Mouse (Mus musculus) mouse trophoblast stem cell (cell line): ENCODE measurements around the gene Whamm.

ENCODE experiments used
- in situ Hi-C, 2 experiments: fragments of 300-500 bp; cut with MseI, MboI; formaldehyde crosslinking; loops; 2 replicates in 1 of 2; 3 replicates in 1 of 2; pipeline ENCODE4 v1.15.1; 2025

Gene Whamm

DNA sequence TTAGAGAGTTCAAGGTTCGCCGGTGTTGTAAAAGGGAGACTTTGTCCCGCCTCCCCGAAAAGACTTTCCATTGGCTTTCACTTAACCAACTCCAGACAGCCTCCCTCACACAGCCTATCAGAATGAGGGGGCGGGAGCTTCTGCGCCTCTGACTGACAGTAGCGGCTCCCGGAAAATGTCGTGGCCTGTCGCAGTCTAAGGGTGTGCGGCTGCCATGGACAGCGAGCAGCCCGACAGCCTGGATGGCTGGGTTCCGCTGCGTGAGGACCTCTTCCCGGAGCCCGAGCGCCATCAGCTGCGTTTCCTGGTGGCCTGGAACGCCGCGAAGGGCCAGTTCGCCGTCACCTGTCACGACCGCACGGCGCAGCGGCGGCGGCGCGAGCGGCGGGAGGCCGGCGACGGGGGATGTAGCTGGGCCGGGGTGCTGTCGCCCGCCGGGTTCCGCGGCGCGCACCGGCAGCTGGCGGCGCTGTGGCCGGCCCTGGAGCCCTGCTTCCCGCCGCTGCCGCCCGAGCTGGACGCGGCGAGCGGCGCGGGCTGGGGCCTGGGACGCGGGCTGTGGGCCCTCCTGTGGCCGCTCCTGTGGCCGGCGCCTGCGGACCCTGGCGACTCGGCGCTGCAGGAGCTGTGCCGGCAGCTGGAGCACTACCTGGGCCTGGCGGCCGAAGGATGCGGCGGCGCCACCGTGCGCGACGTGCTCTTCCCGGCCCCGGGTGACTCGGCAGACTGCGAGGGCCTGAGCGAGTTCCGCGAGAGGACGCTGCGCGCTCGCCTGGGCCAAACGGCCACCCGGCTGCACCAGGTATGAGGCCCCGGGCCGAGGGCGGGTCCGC, at the start of gene Whamm:
TSS of gene Whamm (plus strand) at position 159 of the 833 bp plus-strand sequence.
- in situ Hi-C loops, result no loop called here

DNA sequence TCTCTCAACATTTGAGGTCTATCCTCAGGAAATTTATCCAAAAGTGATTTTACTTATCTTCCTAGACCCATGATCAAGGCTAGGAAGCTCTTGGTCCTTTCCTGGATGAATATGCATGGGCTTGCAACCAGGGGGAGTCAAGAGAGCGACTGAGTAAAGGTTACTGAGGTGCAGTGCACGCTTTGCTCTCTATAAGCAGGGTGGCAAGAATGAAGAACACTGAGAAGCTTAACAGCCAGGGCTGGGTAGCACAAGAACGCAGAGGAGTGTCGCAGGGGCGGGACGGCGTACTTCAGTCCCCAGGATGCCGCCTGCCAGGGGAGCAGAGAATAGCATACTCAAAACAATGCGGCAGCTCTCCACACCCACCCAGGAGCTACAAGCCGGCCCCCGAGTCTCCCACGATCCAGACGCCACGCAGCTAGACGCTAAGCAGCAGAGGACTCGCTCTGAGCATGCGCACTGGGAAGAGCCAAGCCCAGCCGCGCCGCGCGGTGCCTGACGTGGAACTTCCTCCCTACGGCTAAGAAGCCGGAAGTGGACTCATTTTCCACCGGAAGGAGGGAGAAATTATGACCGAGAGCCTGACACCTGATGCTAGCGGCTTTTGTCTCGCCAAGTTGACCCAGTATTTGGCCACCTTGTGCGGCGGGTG, 47.9 kb upstream of the Whamm start:
- in situ Hi-C loops, result no loop called here

DNA sequence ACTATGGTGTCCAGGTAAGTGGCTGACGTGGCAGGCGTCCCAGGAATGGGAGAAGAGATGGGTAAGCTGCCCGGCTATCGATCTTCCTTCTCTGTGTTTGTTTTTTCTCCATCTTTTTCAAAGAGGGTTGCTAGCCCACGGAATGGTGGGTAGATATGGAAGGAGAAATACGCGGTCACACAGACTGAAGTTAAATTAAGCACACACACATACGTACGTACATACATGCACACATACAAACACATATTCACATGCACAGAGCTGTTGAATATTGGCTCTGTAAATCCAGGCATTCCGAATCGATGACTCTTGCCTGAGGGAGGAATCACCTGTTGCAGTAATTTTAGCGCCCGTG, 47.4 kb upstream of the Whamm start:
- in situ Hi-C loops, result no loop called here

DNA sequence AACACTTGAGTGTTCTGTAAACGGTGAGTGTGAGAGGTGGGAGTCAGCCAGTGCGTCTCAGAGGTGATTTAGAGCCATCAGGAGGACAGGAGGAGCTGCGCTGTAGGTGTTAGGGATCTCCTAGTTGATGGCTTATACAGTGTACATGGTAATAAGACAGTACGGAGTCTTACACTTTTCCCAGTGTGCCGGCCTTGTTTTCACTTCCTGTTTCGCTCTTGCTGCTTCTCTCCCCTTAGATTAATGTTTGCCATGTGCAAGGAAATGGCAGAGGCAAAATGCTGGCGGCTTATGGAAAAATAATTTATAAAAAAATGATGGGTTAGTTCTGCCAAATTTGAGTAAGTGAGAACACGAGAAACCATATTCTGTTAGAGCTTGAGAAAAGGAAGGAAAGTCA, 42.1 kb upstream of the Whamm start:
- in situ Hi-C loops, result no loop called here

DNA sequence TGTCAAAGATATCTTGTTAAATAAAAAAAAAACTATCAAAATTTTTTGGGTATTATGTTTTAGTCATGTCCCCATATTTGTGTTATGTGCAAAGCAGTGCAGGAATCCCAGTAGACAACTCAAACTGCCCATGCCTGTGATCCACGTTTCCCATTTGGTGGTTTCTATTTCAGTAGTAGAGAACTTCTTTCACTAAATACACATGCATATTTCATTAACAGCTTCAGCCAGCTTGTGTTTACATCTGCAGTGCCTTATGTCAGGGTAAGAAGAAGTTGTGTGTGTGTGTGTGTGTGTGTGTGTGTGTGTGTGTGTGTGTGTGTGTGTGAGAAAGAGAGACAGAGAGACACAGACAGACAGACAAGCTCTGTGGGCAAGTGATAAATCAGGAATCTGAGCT, 39.6 kb upstream of the Whamm start:
- in situ Hi-C loops, result no loop called here

DNA sequence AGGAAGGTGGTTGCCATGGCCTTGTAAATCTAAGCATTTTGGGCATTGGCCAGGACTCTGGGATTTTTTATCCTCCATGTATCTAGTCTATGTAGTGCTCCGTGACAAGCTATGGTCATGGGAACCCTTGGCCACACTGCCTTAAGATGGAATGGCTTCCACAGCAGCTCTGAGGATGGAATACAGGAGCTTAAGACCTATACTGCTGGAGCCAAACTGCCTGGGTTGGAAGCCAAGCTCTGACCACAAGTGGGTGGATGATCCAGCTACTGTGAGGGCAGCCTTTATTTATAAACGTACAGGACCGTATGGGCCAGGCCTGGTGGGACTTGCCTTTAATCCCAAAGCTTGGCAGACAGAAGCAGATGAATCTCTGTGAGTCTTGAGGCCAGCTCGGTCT, 34.6 kb upstream of the Whamm start:
- in situ Hi-C loops, result no loop called here

DNA sequence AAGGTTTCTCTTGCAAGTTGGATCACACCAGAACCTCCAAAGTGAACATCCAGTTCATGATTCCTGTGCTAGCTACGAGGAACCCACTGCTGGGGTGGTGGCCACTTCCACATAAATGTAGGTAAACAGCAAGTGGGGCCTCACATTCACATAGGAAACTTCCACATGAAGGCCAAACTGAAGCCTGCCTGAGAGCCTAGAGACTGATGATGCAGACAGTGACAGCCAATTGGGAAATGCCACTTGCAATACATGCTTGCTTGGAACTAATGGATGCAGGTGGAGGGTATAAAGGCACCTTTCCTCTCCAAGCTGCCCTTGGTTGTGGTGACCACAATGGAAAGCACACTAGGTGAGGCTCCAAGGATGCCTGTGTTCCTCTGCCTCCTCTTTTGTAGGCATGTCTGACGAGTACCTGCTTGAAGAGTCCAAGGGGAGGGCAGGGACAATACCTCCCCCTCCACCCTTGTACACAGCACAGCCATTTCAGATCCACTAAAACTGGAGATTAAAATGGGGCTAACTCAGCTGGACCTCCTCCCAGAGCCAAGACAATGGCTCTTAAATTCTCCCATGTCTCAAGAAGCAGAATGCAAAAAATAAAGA, 32.9 kb upstream of the Whamm start:
- in situ Hi-C loops, result no loop called here

DNA sequence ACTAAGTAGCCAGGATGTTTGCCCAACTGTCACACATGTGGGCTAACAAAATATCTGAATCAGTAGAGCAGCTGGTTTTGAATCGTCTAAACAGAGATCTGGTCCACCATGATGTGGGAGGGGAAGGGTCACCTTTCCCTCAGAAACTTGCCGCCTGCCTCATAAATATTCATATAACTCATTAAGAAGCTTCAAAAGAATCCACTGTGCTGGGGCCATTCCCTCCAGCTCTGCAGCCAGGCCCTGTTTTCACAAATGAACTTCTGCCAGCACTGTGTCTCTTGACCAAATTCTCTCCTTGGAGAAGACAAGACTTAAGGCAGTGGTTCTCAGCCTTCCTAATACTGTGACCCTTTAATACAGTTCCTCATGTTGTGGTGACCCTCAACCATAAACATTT, 31.5 kb upstream of the Whamm start:
- in situ Hi-C loops, result no loop called here

DNA sequence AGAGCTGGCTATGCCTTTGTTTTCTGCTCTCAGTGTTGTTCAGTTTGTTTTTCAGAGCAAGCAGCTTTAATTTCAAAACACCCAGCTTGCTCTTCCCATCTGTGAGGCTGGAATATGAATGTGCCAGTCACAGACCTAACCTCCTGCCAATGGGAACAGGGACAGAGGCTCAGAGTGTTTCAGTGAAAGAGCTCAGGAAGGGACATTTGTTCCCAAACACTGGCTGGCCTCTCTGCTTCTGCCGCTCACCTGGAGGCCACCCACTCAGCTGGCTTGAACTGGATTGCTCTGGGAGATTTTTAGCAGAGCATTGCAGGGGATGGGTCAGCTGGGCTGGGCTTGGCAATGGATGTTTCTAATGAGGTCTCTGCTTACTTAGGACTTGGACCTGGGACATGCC, 30.1 kb upstream of the Whamm start:
- in situ Hi-C loops, result no loop called here

DNA sequence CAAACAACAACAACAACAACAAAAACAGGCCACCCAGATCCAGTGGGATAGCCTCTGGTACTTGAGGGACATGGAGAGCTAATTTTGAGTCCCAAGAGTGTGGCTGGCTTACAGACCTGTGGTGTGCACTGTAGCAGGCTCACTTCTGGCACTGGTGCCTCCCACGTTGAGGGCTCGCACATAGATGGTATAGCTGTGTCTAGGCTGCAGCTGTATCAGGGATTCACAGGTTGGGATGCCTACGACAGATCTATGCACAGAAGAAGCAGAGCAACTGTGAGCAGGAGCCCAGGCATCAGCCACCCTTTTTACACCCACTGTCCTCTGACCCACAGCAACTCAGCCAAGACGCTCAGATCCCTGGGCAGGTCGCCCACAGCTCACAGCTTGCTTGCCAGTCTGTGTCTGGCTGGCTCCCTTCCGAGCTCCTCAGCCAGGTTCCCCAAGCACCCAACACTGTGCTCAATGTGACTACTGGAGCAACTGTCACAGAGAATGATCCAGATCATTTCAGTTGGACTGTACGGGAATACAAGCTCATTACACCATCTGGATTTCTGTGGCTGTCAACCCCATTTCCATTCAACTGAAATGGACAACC, 29.0 kb upstream of the Whamm start:
- in situ Hi-C loops, result no loop called here

DNA sequence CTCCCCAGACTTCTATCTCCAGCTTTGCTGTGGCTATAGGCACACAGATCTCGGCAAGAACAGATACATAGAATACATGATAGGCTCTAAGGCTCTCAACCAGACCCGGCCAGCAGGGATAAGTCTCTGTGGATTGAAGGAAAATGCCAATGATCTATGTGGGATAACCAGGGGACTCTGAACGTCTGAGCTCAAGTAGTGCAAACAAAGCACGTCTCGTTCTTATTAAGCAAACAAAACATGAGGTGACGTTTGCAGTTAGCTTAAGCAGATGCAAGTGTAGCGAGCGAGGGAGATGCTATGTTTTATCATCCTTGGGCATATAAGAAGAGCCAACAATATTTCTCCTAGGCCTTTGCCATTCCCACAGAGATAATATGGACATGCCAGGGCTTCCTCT, 28.1 kb upstream of the Whamm start:
- in situ Hi-C loops, result no loop called here

DNA sequence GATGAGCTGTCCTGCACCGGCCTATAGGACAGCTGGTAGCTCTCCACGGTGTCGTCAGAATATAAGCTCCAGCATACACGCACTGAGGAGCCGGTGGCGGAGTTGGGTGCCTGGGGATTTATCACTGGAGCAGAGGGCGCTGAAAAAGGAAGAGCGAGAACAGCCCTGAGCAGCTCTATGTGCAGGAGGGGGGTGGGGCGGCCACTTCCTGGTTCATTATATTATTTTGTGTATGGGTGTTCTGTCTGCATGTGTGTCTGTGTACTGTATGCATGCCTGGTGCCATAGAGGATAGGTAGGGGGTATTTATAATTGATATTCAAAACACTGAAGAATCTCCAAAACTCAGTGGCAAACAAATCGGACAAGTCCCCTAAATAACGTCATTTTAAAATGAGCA, 22.2 kb upstream of the Whamm start:
- in situ Hi-C loops, result no loop called here

DNA sequence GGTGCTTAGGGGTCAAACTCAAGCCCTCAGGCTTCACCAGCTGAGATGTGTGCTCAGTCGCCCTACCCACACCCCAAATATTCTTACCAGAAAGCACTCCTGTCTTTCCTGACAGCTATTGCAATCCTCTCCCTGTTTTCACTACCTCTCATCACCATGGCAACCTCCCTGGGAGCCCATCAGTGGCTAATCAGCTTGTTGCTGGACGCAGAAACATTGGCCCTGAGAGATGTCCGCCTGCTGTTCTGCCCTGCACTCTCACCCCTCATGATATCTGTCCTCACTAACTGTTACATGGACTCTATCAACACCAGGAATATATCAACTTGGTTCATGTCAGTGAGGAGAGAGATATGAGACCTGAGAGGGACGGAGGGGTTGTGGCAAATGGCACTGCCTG, 17.5 kb upstream of the Whamm start:
- in situ Hi-C loops, result no loop called here

DNA sequence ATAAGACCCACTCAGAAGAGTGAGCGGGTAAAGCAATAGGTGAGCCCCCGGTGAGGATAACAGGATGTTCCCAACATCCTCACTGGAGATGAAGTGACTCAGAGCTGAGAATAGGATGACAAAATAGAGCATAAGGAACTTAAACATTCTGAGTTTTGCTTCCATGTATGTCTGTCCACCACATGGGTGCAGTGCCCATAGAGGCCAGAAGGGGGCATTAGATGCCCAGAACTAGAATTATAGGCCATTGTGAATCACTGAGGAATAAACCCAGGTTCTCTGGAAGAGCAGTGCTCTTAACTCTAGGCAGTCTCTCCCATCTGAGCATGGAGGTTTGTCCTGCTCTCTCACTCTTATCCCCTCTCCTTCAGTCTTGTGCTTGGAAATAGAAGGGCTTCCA, 16.7 kb upstream of the Whamm start:
- in situ Hi-C loops, result no loop called here

DNA sequence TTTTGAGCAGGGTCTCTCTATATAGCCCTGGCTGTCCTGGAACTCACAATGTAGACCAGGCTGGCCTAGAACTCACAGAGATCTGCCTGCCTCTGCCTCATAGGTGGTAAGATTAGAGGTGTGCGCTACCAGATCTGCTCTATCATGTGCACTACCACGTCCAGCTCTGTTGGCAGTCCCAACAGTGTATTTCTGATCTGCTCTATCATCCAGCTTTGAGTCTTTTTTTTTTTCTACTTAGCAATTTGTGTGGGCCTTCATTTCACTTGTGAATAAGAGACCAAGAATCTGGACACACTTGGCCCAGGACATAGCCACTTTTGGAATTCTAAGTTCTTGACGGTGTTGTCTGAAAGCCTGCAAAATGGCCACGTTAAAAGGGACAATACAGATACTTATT, 14.2 kb upstream of the Whamm start:
- in situ Hi-C loops, result no loop called here

DNA sequence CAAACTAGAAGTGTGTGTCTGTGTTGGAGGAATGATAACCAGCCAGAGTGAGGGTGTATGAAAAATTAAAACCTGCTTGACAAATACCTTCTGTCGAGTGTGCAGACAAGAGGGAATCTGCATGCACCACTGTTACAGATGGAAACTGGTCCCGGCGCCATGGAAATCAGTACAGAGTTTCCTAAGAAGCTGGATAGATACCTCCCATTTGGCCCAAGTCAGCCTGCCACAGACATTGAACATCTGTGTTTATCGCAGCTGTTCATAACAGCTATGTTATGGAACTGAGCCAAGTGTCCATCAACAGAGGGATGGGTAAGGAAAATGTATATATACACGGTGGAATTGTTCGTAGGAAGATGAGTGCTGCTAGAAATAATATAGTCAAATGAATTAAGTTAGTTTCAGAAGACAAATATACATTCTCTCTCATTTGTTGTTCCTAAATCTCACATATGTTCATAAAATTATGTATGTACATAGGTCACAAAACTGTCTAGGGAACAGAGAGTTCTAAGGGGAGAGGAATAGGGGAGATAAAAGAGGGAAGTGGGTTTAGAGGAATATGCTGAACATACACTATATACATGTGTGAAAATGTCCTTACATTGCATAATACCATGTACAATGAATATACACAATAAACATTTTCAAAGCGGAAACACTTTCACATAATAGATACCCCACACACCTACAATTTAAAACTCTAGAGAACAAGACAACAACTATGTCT, 13.6 kb upstream of the Whamm start:
- in situ Hi-C loops, result no loop called here

DNA sequence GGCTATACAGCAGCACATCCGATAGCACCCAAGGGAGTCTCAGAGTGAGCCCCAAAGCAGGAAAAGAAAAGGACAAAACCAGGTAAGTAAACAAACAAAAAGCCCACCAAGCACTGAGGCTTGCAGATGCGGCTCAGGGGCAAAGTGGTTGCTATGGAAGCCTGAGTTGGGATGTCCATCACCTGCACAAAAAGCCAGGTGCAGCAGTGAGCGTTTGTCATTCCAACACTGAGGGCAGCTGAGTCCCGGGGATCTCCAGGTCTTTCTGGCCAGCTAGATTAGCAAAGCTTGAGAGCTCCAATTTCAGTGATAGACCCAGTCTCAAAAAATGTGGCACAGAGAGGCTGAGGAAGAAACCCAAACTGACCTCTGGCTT, 13.1 kb upstream of the Whamm start:
- in situ Hi-C loops, result no loop called here

DNA sequence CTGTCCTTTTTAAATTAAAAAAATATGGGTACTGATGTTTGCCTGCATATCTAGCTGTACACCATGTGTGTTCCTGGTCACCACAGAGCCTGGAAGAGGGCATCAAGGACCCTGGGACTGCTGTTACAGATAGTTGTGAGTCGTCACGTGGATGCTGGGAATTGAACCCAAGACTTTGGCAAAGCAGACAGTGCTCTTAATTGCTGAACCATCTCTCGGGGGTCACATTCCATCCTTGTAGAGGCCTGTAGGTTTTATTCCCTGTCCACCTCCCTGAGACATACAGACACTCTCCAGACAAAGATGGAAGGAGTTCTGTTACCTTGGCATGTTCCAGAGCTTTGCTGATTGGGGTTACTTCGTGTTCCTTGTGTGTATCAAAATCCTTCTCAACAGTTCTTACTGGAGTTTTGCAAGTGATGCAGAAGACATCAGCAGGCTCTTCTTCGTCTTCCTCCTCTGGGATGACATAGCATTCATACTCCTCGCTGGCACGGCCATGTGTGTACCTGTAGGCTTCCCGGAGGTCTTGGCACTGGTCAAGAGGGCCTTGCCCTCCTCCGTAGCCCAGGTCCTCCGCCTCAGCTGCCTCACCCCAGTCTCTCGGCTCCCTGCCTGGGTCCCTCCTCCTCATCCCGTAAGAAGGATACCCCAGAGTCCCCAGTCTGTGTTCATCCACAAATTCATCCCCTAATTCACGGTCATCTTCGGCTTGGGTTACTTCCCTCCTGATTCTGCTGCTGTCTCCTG, 11.7 kb upstream of the Whamm start:
- in situ Hi-C loops, result no loop called here

DNA sequence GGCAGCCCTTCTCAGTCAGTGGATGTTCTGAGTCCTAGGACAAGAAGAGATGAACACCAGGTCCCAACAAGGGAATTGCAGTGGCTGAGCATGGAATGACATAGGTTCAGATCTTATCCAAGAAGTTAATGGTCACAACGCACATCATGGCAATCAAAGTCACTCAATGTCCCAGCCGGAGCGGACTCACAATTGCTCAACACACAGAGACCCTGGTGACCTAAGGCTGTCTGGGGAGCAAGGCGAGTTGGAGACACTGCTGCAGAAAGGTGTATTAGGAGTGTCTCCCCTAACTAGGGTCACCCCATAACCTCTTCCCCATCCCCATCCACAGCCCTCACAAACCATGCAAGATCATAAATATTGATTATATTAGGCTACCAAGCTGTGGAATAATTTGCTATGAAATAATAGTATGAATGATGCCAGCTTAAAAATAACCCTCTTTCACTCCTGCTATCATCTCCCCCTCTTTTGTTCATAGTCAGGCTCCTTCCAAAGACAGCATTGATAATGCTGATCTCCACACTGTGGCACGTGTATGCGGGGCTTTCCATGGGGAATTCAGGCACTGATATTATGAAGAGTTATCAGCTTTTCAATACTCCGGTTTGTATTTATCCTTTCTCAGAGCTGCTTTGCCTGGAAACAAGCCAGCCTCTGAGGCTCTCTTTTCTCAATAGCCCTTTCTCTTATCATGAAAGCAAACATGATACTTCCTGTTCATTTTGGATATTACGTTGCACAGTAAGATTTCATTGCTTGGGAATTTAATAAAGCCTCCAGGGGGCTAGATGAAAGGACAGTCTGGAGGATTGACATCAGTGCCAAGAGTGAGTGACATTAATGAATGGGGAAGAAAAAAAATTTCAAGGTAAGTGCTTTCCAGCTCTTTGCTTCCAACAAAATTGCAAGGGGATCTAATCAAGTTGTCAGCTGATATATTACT, 10.7 kb upstream of the Whamm start:
- in situ Hi-C loops, result no loop called here

DNA sequence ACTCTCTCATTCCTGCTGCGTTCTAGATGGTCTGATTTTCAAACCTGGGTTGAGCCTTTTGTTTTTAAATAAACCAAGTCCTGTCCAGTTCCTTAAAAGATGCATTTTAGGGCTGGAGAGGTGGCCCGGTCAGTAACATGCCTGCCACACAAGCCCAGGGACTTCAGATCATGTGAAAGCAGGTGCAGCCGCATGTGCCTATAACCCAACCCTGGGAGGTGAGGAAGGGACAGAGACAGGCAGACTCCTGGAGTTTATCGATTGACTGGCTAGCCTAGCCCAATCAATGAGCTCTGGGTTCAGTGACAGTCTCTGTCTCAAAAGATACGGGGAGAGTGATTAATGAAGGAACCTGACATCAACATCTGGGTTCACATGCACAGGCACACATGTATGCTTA, 9.9 kb upstream of the Whamm start:
- in situ Hi-C loops, result no loop called here
